Mouse (Mus musculus): ENCODE data around the gene Cenph. TPM values are rescaled to one million over a fixed set of nuclear protein-coding genes. Genes with fewer than 3 reads are reported as not detected.

Gene Cenph
- total and polyA plus RNA-seq, 3 experiments, result 53.4 to 98.3 (median 72.2) TPM

DNA sequence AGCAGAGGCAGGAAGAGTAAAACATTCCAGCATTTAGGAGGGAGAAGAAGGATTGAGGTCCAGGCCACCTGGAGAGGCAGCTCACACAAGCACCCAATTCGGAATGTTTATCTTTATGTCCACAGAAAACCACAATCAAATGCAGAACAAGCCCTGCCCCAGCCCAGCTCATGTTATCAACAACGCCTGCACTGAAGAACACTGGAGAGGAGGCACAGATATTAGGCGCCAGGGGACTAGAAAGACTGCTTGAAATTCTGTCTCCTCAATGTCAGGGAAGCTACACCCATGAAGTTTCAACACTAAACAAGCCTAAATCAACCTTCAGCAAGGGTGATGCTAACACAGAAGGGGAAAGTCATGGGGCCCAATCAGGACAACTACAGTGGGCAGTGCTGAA is 1.8 kb upstream of the Cenph start:
- H3K4me3 ChIP-seq (ENCODE audit: low read depth, low read length), result no peak overlapping the region; the same call in 1 of the 2 replicates
- ATAC-seq (ENCODE audit: extremely low read depth, insufficient number of reproducible peaks, low FRiP score, poor library complexity, severe bottlenecking) (peak; percentile 66), DNase-seq (ENCODE audit: low spot score) (peak; percentile 43)
- TF ChIP-seq CTCF (IDR thresholded peaks at IDR 0.05; ENCODE audit: low read depth, low read length) (no peak), GATA1 (IDR thresholded peaks at IDR 0.05; ENCODE audit: borderline replicate concordance, low read length) (no peak), POLR2AphosphoS5 (IDR thresholded peaks at IDR 0.05; ENCODE audit: insufficient replicate concordance, low read depth, low read length) (no peak), TAL1 (conservative IDR thresholded peaks at IDR 0.05; ENCODE audit: low read depth, low read length) (peak; percentile 87)
- H3K27me3 ChIP-seq (ENCODE audit: insufficient read depth, low read length), result no peaks in the 10 kb centered on the region
- peaks cover 77% of the 10 kb centered on the region for H3K4me1 ChIP-seq (ENCODE audit: insufficient read depth, low read depth, low read length)
- no peaks in the 10 kb centered on the region for H3K9me3 ChIP-seq (replicated peaks)
- peaks cover 58% of the 10 kb centered on the region for H3K36me3 ChIP-seq (replicated peaks)

DNA sequence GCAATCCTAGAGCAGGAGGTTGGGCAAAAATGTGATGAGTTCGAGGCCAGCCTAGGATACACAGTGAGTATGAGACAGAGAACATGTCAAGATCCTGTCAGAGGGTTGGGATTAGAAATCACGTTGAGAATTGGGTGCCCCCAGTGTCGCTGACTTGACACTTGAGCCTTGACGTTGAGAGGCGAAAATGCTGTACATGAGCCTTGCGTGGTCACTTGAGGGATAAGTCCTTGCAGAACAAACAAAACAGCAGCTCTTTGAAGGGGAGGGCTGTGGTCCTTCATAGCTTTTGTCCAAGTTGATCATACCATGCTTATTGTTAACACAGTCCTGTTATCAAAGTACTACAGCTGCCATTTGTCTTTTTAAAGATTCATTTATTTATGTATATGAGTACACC is 1.0 kb upstream of the Cenph start:
- Histone ChIP-seq H3K4me3 (ENCODE audit: low read depth, low read length) (no peak overlapping the region; the same call in 1 of the 2 replicates), H3K36me3 (replicated peaks) (peaks cover 58% of the 10 kb centered on the region)
- ATAC-seq (ENCODE audit: extremely low read depth, insufficient number of reproducible peaks, low FRiP score, poor library complexity, severe bottlenecking), result no peak

DNA sequence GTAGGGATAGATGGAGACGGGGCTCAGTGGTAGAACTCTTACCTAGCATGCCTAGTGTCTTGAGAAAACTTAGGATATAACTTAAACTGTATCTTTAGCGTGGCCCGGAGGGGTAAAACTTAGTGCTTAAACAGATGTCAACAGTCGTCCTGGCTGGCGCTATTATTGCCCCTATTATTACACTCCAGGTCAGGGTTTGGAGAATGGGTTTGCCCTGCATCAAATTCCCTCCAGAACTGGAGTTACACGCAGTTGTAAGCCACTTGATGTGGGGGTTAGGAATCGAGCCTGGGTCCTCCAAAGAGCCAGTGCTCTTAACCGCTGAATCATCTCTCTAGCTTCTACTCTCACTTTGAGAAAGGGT is 339 bp upstream of the Cenph start:
- H3K27me3 ChIP-seq (ENCODE audit: insufficient read depth, low read length), result no peaks in the 10 kb centered on the region
- no peaks in the 10 kb centered on the region for H3K9me3 ChIP-seq (replicated peaks)
- DNase-seq (ENCODE audit: low spot score) (no peak), ATAC-seq (ENCODE audit: extremely low read depth, insufficient number of reproducible peaks, low FRiP score, poor library complexity, severe bottlenecking) (no peak)
- H3K4me1 ChIP-seq (ENCODE audit: insufficient read depth, low read depth, low read length), result peaks cover 70% of the 10 kb centered on the region
- peak overlapping the region; percentile 86 for H3K4me3 ChIP-seq (ENCODE audit: low read depth, low read length)
- no peak for TF ChIP-seq POLR2AphosphoS5 (IDR thresholded peaks at IDR 0.05; ENCODE audit: insufficient replicate concordance, low read depth, low read length)
- no peak for TF ChIP-seq GATA1 (IDR thresholded peaks at IDR 0.05; ENCODE audit: borderline replicate concordance, low read length)
- TF ChIP-seq GATA2 (IDR thresholded peaks at IDR 0.05; ENCODE audit: borderline replicate concordance, low read depth, low read length), result no peak
- H3K36me3 ChIP-seq (replicated peaks), result peaks cover 58% of the 10 kb centered on the region

More for the DNA sequence above, 1.0 kb upstream of the Cenph start:
- DNase-seq (ENCODE audit: low spot score), result no peak
- TF ChIP-seq CTCF (IDR thresholded peaks at IDR 0.05; ENCODE audit: low read depth, low read length) (no peak), GATA2 (IDR thresholded peaks at IDR 0.05; ENCODE audit: borderline replicate concordance, low read depth, low read length) (no peak), GATA1 (IDR thresholded peaks at IDR 0.05; ENCODE audit: borderline replicate concordance, low read length) (no peak), TAL1 (conservative IDR thresholded peaks at IDR 0.05; ENCODE audit: low read depth, low read length) (no peak), POLR2AphosphoS5 (IDR thresholded peaks at IDR 0.05; ENCODE audit: insufficient replicate concordance, low read depth, low read length) (peak; percentile 25; the same call in 1 of the 2 replicates)
- Histone ChIP-seq H3K4me1 (ENCODE audit: insufficient read depth, low read depth, low read length) (peaks cover 75% of the 10 kb centered on the region), H3K9me3 (replicated peaks) (no peaks in the 10 kb centered on the region), H3K27me3 (ENCODE audit: insufficient read depth, low read length) (no peaks in the 10 kb centered on the region)

DNA sequence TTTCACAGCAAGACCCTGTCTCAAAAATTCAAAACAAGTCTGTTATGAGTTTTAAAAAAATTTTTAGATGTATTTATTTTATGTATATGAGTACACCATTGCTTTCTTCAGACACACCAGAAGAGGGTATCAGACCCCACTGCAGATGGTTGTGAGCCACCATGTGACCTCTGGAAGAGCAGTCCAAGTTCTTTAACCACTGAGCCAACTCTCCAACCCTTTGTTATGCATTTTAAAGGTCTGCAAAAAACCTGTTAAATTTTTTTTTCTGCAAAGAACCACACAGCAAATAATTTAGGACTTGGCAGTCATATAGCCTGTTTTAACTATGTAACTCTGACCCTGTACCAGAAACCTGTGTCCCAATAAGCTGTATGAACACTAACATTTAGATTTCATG is 995 bp downstream of the Cenph start:
- H3K9me3 ChIP-seq (replicated peaks), result 0 out of 2 replicates have a peak, but pooled peaks cover 3% of the 10 kb centered on the region
- H3K27me3 ChIP-seq (ENCODE audit: insufficient read depth, low read length), result no peaks in the 10 kb centered on the region
- no peak for TF ChIP-seq POLR2AphosphoS5 (IDR thresholded peaks at IDR 0.05; ENCODE audit: insufficient replicate concordance, low read depth, low read length)
- TF ChIP-seq TAL1 (conservative IDR thresholded peaks at IDR 0.05; ENCODE audit: low read depth, low read length), result no peak
- TF ChIP-seq GATA1 (IDR thresholded peaks at IDR 0.05; ENCODE audit: borderline replicate concordance, low read length), result no peak
- TF ChIP-seq CTCF (IDR thresholded peaks at IDR 0.05; ENCODE audit: low read depth, low read length), result no peak
- no peak for TF ChIP-seq GATA2 (IDR thresholded peaks at IDR 0.05; ENCODE audit: borderline replicate concordance, low read depth, low read length)
- peaks cover 59% of the 10 kb centered on the region for H3K4me1 ChIP-seq (ENCODE audit: insufficient read depth, low read depth, low read length)
- peaks cover 59% of the 10 kb centered on the region for H3K36me3 ChIP-seq (replicated peaks)
- DNase-seq (ENCODE audit: low spot score), result no peak
- H3K4me3 ChIP-seq (ENCODE audit: low read depth, low read length), result peak overlapping the region; percentile 86
- ATAC-seq (ENCODE audit: extremely low read depth, insufficient number of reproducible peaks, low FRiP score, poor library complexity, severe bottlenecking), result no peak

DNA sequence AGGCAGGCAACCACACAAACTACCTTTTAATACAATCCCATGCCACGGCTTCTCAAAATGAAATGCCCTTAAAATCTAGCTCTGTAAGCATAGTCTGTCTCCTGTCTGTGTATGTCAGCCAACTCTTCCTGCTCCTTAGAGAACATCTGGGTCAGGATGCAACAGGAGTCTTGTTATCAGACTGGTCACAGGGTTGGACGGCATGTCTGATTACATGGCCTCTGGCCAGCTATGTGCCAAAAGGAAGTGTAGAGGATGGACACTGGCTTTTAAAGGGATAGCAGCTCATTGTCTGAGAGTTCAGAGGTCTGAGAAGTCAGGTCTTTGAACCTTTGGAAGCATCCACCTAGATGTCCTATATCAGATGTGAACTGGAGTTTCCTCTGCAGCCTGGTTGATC is 20.4 kb downstream of the Cenph start:
- Histone ChIP-seq H3K36me3 (replicated peaks) (peaks cover 28% of the 10 kb centered on the region), H3K9me3 (replicated peaks) (no peaks in the 10 kb centered on the region; the same call in 1 of the 2 replicates), H3K4me3 (ENCODE audit: low read depth, low read length) (no peak overlapping the region), H3K4me1 (ENCODE audit: insufficient read depth, low read depth, low read length) (peaks cover 44% of the 10 kb centered on the region), H3K27me3 (ENCODE audit: insufficient read depth, low read length) (no peaks in the 10 kb centered on the region)
- TF ChIP-seq GATA2 (IDR thresholded peaks at IDR 0.05; ENCODE audit: borderline replicate concordance, low read depth, low read length) (no peak), POLR2AphosphoS5 (IDR thresholded peaks at IDR 0.05; ENCODE audit: insufficient replicate concordance, low read depth, low read length) (no peak), CTCF (IDR thresholded peaks at IDR 0.05; ENCODE audit: low read depth, low read length) (no peak), GATA1 (IDR thresholded peaks at IDR 0.05; ENCODE audit: borderline replicate concordance, low read length) (no peak), TAL1 (conservative IDR thresholded peaks at IDR 0.05; ENCODE audit: low read depth, low read length) (no peak)
- ATAC-seq (ENCODE audit: extremely low read depth, insufficient number of reproducible peaks, low FRiP score, poor library complexity, severe bottlenecking), result no peak
- no peak for DNase-seq (ENCODE audit: low spot score)

DNA sequence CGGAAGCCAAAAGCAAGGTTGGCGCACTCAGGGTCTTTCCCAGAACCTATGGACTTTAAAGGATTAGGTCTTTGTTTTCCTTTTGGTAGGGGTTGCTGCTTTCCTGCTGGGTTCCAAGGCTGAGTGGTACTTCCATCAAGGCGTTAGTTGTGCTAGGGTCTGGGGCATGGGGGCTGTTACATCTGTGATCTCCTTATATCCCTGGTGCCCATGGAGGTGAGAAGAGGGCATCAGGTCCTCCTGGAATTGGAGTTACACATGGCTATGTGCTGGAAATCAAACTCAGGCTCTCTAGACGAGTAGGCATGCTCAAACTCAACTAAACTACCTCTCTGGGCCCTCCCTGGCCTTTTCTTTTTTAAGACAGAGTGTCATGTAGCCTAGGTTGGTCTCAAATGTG is 21.5 kb downstream of the Cenph start:
- no peak for TF ChIP-seq TAL1 (conservative IDR thresholded peaks at IDR 0.05; ENCODE audit: low read depth, low read length)
- no peak for TF ChIP-seq POLR2AphosphoS5 (IDR thresholded peaks at IDR 0.05; ENCODE audit: insufficient replicate concordance, low read depth, low read length)
- TF ChIP-seq GATA1 (IDR thresholded peaks at IDR 0.05; ENCODE audit: borderline replicate concordance, low read length), result no peak
- TF ChIP-seq CTCF (IDR thresholded peaks at IDR 0.05; ENCODE audit: low read depth, low read length), result no peak
- no peak for TF ChIP-seq GATA2 (IDR thresholded peaks at IDR 0.05; ENCODE audit: borderline replicate concordance, low read depth, low read length)
- peaks cover 16% of the 10 kb centered on the region for H3K36me3 ChIP-seq (replicated peaks)
- no peak overlapping the region for H3K4me3 ChIP-seq (ENCODE audit: low read depth, low read length)
- no peak for DNase-seq (ENCODE audit: low spot score)
- no peaks in the 10 kb centered on the region; the same call in 1 of the 2 replicates for H3K9me3 ChIP-seq (replicated peaks)
- H3K4me1 ChIP-seq (ENCODE audit: insufficient read depth, low read depth, low read length), result peaks cover 54% of the 10 kb centered on the region
- no peak for ATAC-seq (ENCODE audit: extremely low read depth, insufficient number of reproducible peaks, low FRiP score, poor library complexity, severe bottlenecking)
- no peaks in the 10 kb centered on the region for H3K27me3 ChIP-seq (ENCODE audit: insufficient read depth, low read length)
